Mouse (Mus musculus) liver, embryonic 16.5 days (tissue): ENCODE results near the gene Slc9a5. TPM values are rescaled to one million over a fixed set of nuclear protein-coding genes. Genes with fewer than 3 reads are reported as not detected.

Experiments used
- ATAC-seq: fragments of 200-750 bp; cut with Nextera tagmentation; 2 replicates; pipeline ENCODE4 v1.8.0; 2017; ENCODE audit warnings: low read depth, mild to moderate bottlenecking, moderate number of reproducible peaks, moderate library complexity
- H3K27ac ChIP-seq: fragments of 300-500 bp; sonication (generic); 2 replicates; pipeline ENCODE4 v1.5.1; 2014; ENCODE audit warnings: mild to moderate bottlenecking, low read length
- H3K27me3 ChIP-seq: fragments of 300-500 bp; sonication (generic); 2 replicates; pipeline ENCODE4 v1.6.1; 2014; ENCODE audit warnings: low read depth, low read length, mixed read lengths; ENCODE audit not compliant: control insufficient read depth, insufficient read depth
- H3K36me3 ChIP-seq: fragments of 300-500 bp; sonication (generic); 2 replicates; pipeline ENCODE4 v1.6.1; 2014; ENCODE audit warnings: mild to moderate bottlenecking; ENCODE audit not compliant: control insufficient read depth, insufficient read depth
- H3K4me1 ChIP-seq: fragments of 300-500 bp; sonication (generic); 2 replicates; pipeline ENCODE4 v1.6.1; 2014; ENCODE audit warnings: low read depth, low read length, mixed read lengths; ENCODE audit not compliant: control insufficient read depth
- H3K4me2 ChIP-seq: fragments of 300-500 bp; sonication (generic); 2 replicates; pipeline ENCODE4 v1.6.1; 2014; ENCODE audit warnings: low read depth, low read length, mixed read lengths
- H3K4me3 ChIP-seq: fragments of 300-500 bp; sonication (generic); 2 replicates; pipeline ENCODE4 v1.5.1; 2014; ENCODE audit warnings: low read depth, mild to moderate bottlenecking, low read length
- H3K9ac ChIP-seq: fragments of 300-500 bp; sonication (generic); 2 replicates; pipeline ENCODE4 v1.6.1; 2014; ENCODE audit warnings: low read depth, low read length
- H3K9me3 ChIP-seq: fragments of 300-500 bp; sonication (generic); replicated peaks from 2 replicates; pipeline ENCODE4 v1.6.1; 2016; ENCODE audit warnings: low read length; ENCODE audit not compliant: control insufficient read depth
- WGBS: fragments of 180-500 bp; shearing (Covaris S2); extraction: QIAGEN DNeasy Blood & Tissue Kit; methylation state at CpG from one replicate; pipeline ENCODE4 v1.1.7; 2014; ENCODE audit not compliant: insufficient replicate concordance; 5-methylcytosine and 5-hydroxymethylcytosine counted together
- polyA plus RNA-seq: library from polyadenylated mRNA; unstranded; fragments of >200 nt; fragmentation: Nextera tagmentation; extraction: Ambion mirVana; gene quantifications from 2 replicates; pipeline ENCODE4 v1.2.1, GENCODE M21; 2015

Gene Slc9a5
- polyA plus RNA-seq, 1 experiment from 2014 or later, result 0.13 TPM

DNA sequence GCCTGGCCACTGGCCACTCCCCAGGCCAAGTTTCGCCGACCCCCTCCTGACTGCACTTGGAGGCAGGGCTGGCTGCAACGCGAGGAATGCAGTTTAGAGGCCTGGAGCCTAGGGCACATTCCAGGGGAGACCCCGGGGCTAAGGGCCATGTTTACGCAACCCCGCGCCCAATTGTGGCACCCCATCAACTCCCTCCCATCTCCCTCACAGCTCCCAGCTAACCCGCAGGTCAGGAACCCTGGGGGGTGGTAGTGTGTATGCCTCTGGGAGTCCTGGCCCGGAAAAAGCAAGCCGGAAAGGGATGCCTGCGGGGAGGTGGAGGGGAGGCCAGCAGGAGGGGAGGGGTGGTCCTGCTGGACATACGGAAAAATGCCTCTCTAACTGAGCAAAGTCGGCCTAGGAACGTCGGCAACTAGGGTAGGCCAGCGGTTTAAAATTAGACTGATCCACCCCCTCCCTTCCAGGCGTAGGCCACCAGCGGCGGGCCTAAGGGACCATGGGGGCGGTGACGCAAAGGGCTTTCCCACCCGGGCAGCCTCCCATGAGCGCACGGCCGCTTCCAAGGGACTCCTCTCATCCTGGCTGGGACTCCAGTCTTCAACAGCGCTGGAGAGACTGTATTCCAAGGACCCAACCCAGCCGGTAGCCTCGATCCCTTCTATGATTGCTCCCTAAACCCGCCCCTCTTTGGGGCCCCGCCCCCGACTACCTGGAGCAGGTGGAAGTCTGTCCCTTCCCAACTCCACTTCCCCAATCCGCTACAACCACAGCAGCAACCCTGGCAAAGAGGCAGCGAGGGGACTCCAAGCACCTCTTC is 1.8 kb upstream of the Slc9a5 start:
- Histone ChIP-seq H3K4me2 (peak overlapping the region; percentile 97), H3K27ac (peak overlapping the region; percentile 65; the same call in 1 of the 2 replicates), H3K9ac (peak overlapping the region; percentile 74), H3K4me1 (peaks cover 27% of the 10 kb centered on the region), H3K27me3 (peaks cover 56% of the 10 kb centered on the region), H3K36me3 (no peaks in the 10 kb centered on the region), H3K4me3 (peak overlapping the region; percentile 70), H3K9me3 (no peaks in the 10 kb centered on the region)
- 9% methylated on average over 34 of the region's 34 CpGs for WGBS
- peak; percentile 6; the same call in 1 of the 2 replicates for ATAC-seq

DNA sequence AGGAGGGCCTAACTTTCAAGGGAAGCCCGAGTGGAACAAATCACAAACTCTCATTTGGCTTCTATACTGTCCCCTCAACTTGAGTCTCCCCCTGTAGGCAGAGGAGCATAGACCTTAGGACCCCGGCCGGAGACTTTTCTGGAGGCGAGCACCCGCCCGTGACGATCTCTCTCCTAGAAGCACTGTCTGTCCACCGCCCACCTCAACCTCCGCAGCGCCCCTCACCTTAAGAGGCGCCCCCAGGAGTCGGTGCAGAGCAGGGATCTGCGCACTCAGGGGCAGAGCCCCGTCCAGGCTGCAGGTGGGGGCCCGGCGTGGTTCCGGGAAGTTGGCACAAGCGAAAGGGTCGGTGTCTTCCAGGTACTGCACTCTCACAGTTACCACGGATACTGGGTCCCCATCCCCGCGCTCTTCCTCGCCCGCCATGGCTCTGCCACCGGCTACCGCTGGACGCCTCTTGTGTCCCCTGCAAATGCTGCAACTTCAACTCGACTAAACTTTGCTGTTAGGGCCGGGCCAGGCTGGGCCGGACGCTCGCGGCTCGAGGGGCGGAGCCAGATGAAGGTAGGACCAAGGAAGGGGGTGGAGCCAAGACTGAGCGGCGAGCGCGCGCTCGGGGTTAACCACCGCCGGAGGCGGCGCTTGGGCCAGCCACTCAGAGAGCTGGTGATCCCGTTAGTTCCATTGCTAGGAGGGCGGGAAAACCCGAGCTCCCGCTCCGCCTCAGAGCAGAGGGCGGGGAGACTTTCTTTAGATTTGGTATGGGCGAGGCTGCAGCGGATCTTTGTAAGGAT is 1.0 kb upstream of the Slc9a5 start, which contains the start of gene Fhod1:
Gene Fhod1, minus strand, starts transcription at position 526 of the 794 bp plus-strand sequence.
- peak; percentile 93 for ATAC-seq
- peak within 1 kb of the TSS; percentile 97 for H3K4me2 ChIP-seq
- H3K9me3 ChIP-seq, result no peaks in the 10 kb centered on the region
- H3K4me3 ChIP-seq, result peak within 1 kb of the TSS; percentile 70
- H3K4me1 ChIP-seq, result peaks cover 27% of the 10 kb centered on the region
- H3K27me3 ChIP-seq, result peaks cover 56% of the 10 kb centered on the region
- under 1% methylated on average over 53 of the region's 53 CpGs for WGBS
- peak within 1 kb of the TSS; percentile 74 for H3K9ac ChIP-seq
- H3K36me3 ChIP-seq, result no peaks in the 10 kb centered on the region
- peak within 1 kb of the TSS; percentile 65 for H3K27ac ChIP-seq

- Histone ChIP-seq H3K4me1 (peaks cover 27% of the 10 kb centered on the region), H3K27me3 (peaks cover 56% of the 10 kb centered on the region)
Observed at GRCm38 (mm10) chr8:105349096-105349771, 591 bp downstream of the Slc9a5 start.

DNA sequence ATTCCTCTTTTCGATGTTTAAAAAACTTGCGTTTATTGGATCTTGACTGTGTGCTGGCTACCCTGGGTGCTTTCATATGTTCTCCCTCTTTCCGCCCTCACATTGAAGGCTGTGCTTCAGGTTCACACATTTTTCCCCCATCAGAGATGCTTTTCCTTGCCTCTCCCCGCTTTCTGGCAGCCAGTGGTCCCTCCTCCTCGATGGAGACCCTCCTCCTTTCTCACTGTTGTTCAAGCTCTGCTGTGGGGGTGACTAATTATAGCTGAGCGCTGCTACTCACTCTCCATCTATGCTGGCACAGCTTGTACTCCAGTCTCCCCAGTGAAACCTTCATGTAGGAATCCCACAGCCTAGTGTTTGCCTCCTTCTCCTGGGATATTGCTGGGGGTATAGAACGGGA is 1.5 kb downstream of the Slc9a5 start:
- 50% methylated on average over 7 of the region's 7 CpGs for WGBS
- no peak for ATAC-seq
- H3K27me3 ChIP-seq, result peaks cover 56% of the 10 kb centered on the region
- no peak overlapping the region for H3K27ac ChIP-seq
- H3K4me2 ChIP-seq, result no peak overlapping the region
- no peaks in the 10 kb centered on the region for H3K9me3 ChIP-seq
- no peak overlapping the region for H3K9ac ChIP-seq
- H3K36me3 ChIP-seq, result no peaks in the 10 kb centered on the region
- H3K4me3 ChIP-seq, result no peak overlapping the region
- H3K4me1 ChIP-seq, result peaks cover 24% of the 10 kb centered on the region

More at GRCm38 (mm10) chr8:105349096-105349771, 591 bp downstream of the Slc9a5 start:
- H3K9ac ChIP-seq, result 0 out of 2 replicates have a peak overlapping the region, but pooled peaks have one; percentile 17
- ATAC-seq, result no peak
- peak overlapping the region; percentile 70 for H3K4me3 ChIP-seq
- H3K27ac ChIP-seq, result no peak overlapping the region
- no peaks in the 10 kb centered on the region for H3K36me3 ChIP-seq
- no peaks in the 10 kb centered on the region for H3K9me3 ChIP-seq
- 1% methylated on average over 31 of the region's 48 CpGs for WGBS
- peak overlapping the region; percentile 97 for H3K4me2 ChIP-seq

- Histone ChIP-seq H3K9me3 (no peaks in the 10 kb centered on the region), H3K9ac (no peak overlapping the region), H3K4me1 (peaks cover under 1% of the 10 kb centered on the region), H3K4me2 (no peak overlapping the region), H3K27ac (no peak overlapping the region), H3K27me3 (peaks cover 28% of the 10 kb centered on the region), H3K4me3 (no peak overlapping the region), H3K36me3 (no peaks in the 10 kb centered on the region)
- WGBS, result 66% methylated on average over 8 of the region's 8 CpGs
- ATAC-seq, result no peak
Observed at GRCm38 (mm10) chr8:105353583-105354135, 5.0 kb downstream of the Slc9a5 start.

DNA sequence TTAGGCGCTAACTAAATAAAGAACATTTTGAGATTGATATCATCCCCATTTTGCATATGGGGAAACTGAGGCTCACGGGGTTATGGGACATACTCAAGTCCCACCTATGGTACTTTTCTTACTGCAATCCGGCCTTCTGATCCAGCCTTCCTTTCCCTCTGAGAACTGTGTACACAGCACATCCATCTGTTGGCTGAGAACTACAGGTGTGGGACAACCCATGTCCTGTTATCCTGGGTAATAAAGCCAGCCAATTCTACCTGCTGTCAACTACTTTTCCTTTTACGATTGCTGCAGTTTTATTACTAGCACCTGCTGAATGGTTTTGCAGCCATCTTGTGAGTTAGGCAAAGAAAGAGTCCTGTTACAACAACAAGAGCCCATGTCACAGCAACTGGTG is 5.9 kb downstream of the Slc9a5 start:
- Histone ChIP-seq H3K9me3 (no peaks in the 10 kb centered on the region), H3K27me3 (peaks cover 19% of the 10 kb centered on the region), H3K4me3 (no peak overlapping the region), H3K4me2 (no peak overlapping the region), H3K4me1 (no peaks in the 10 kb centered on the region), H3K9ac (no peak overlapping the region), H3K27ac (no peak overlapping the region), H3K36me3 (no peaks in the 10 kb centered on the region)
- WGBS, result 76% methylated on average over 4 of the region's 4 CpGs
- no peak for ATAC-seq

- no peak overlapping the region for H3K27ac ChIP-seq
- no peaks in the 10 kb centered on the region for H3K4me1 ChIP-seq
- WGBS, result 53% methylated on average over 26 of the region's 26 CpGs
- no peak overlapping the region for H3K9ac ChIP-seq
- no peaks in the 10 kb centered on the region for H3K36me3 ChIP-seq
- no peak overlapping the region for H3K4me2 ChIP-seq
- H3K27me3 ChIP-seq, result peaks cover 10% of the 10 kb centered on the region
- ATAC-seq, result no peak
- no peak overlapping the region for H3K4me3 ChIP-seq
- H3K9me3 ChIP-seq, result no peaks in the 10 kb centered on the region
Observed at GRCm38 (mm10) chr8:105355179-105356024, 6.8 kb downstream of the Slc9a5 start.

GRCm38 (mm10) chr8:105356681-105357080 is 8.0 kb downstream of the Slc9a5 start:
- Histone ChIP-seq H3K27me3 (no peaks in the 10 kb centered on the region; the same call in 1 of the 2 replicates), H3K9me3 (no peaks in the 10 kb centered on the region), H3K9ac (no peak overlapping the region), H3K4me1 (no peaks in the 10 kb centered on the region), H3K4me3 (no peak overlapping the region), H3K4me2 (no peak overlapping the region), H3K36me3 (no peaks in the 10 kb centered on the region), H3K27ac (no peak overlapping the region)
- 78% methylated on average over 14 of the region's 14 CpGs for WGBS
- ATAC-seq, result no peak
